ENCODE assay signal across 13 mouse cellular contexts in genomic region chr11:85799856-85800255, GRCm38 (mm10). TPM values are rescaled to one million over a fixed set of nuclear protein-coding genes. Genes with fewer than 3 reads are reported as not detected.
A peak's percentile ranks its signal among the peaks of the same experiment; 100 is the strongest.
DNase-seq lines count a peak whose midpoint lies in the region; ATAC-seq lines count a peak whose summit lies in the region.
"Had no signal": no experiment of that assay in that cellular context is flagged by ENCODE, and none has a peak within 500 bp of the region (broad histone marks: within the 10 kb centered on the region; RNA-seq: fewer than 3 reads in every experiment).

No protein-coding gene starts in this region.

- H3K4me3 ChIP-seq in heart, embryonic 15.5 days, result no peak overlapping the region
- no peak overlapping the region for H3K4me3 ChIP-seq in limb, embryonic 13.5 days
- H3K4me3 ChIP-seq in forebrain, embryonic 12.5 days (replicated peaks), result no peak overlapping the region

- no peak overlapping the region for H3K27ac ChIP-seq in heart, embryonic 15.5 days
- H3K27ac ChIP-seq in limb, embryonic 13.5 days, result no peak overlapping the region
- no peak overlapping the region for H3K27ac ChIP-seq in forebrain, embryonic 12.5 days

- H3K9me3 ChIP-seq in heart, embryonic 15.5 days (replicated peaks), result no peaks in the 10 kb centered on the region
- no peaks in the 10 kb centered on the region for H3K9me3 ChIP-seq in limb, embryonic 13.5 days
- no peaks in the 10 kb centered on the region for H3K9me3 ChIP-seq in forebrain, embryonic 12.5 days

- 11% methylated on average over 19 of the region's 19 CpGs for WGBS in heart, embryonic 15.5 days
- WGBS in limb, embryonic 13.5 days, result 7% methylated on average over 19 of the region's 19 CpGs
- 82% methylated on average over 19 of the region's 19 CpGs for WGBS in forebrain, embryonic 12.5 days

- peak overlapping the region; percentile 14 for H3K4me2 ChIP-seq in heart, embryonic 15.5 days
- peak overlapping the region; percentile 39; the same call in 1 of the 2 replicates for H3K4me2 ChIP-seq in limb, embryonic 13.5 days (replicated peaks)
- no peak overlapping the region for H3K4me2 ChIP-seq in forebrain, embryonic 12.5 days

- H3K9ac ChIP-seq in heart, embryonic 15.5 days, result no peak overlapping the region
- H3K9ac ChIP-seq in limb, embryonic 13.5 days, result no peak overlapping the region
- no peak overlapping the region for H3K9ac ChIP-seq in forebrain, embryonic 12.5 days

- peaks cover 51% of the 10 kb centered on the region for H3K4me1 ChIP-seq in heart, embryonic 15.5 days (replicated peaks)
- H3K4me1 ChIP-seq in limb, embryonic 13.5 days, result peaks cover 17% of the 10 kb centered on the region; the same call in 1 of the 2 replicates
- H3K4me1 ChIP-seq in forebrain, embryonic 12.5 days, result no peaks in the 10 kb centered on the region

- peaks cover 53% of the 10 kb centered on the region for H3K27me3 ChIP-seq in heart, embryonic 15.5 days
- H3K27me3 ChIP-seq in limb, embryonic 13.5 days, result peaks cover 75% of the 10 kb centered on the region
- 0 out of 2 replicates have a peak, but pooled peaks cover 3% of the 10 kb centered on the region for H3K27me3 ChIP-seq in forebrain, embryonic 12.5 days

- no peaks in the 10 kb centered on the region for H3K36me3 ChIP-seq in heart, embryonic 15.5 days
- 0 out of 2 replicates have a peak, but pooled peaks cover 3% of the 10 kb centered on the region for H3K36me3 ChIP-seq in limb, embryonic 13.5 days
- H3K36me3 ChIP-seq in forebrain, embryonic 12.5 days (replicated peaks), result no peaks in the 10 kb centered on the region

- peak; percentile 84 for ATAC-seq in heart, embryonic 15.5 days (replicated peaks; ENCODE audit: insufficient number of reproducible peaks, insufficient read depth, low FRiP score, low read depth)
- ATAC-seq in limb, embryonic 13.5 days (ENCODE audit: low FRiP score, low read depth), result no peak
- ATAC-seq in forebrain, embryonic 12.5 days (ENCODE audit: low FRiP score), result no peak

- peak; percentile 65 for DNase-seq in embryo, embryonic 10 days (ENCODE audit: low spot score)
- DNase-seq in embryo, embryonic 9.5 days (ENCODE audit: extremely low spot score), result no peak
- peak; percentile 39 for DNase-seq in embryo, embryonic 10.5 days (ENCODE audit: low spot score)
- DNase-seq in gastrocnemius, postnatal 10 days, result no peak
- DNase-seq in B cell, adult 2 months, result no peak
- DNase-seq: cerebellum, postnatal 25 days; gastrocnemius, postnatal 25 days had no signal

RNA-seq across cellular contexts. Expression of gene Tbx2, which starts 32.5 kb away (rescaled TPM):
- polyA plus RNA-seq in heart, embryonic 15.5 days (2015; fragmentation: Nextera tagmentation; extraction: Ambion mirVana), result 2.6 and 5.3 TPM in 2 replicates
- 5.0 and 5.1 TPM in 2 replicates for polyA plus RNA-seq in limb, embryonic 13.5 days (2015; fragmentation: Nextera tagmentation; extraction: Ambion mirVana)
- total RNA-seq in gastrocnemius, postnatal 10 days (2021), result 10 to 100 TPM; 11.0 to 14.3 TPM
- polyA plus RNA-seq in forebrain, embryonic 12.5 days (2016; fragmentation: Nextera tagmentation; extraction: Ambion mirVana), result 0.81 and 1.0 TPM in 2 replicates

RNA-seq across cellular contexts. Expression of gene Gm11444, which starts 50.3 kb away (rescaled TPM):
- not detected in 2 replicates for polyA plus RNA-seq in heart, embryonic 15.5 days (2015; fragmentation: Nextera tagmentation; extraction: Ambion mirVana)
- polyA plus RNA-seq in limb, embryonic 13.5 days (2015; fragmentation: Nextera tagmentation; extraction: Ambion mirVana), result 0.28 TPM in 1 of 2 replicates, not detected in the other
- not detected for total RNA-seq in gastrocnemius, postnatal 10 days (2021)
- polyA plus RNA-seq in forebrain, embryonic 12.5 days (2016; fragmentation: Nextera tagmentation; extraction: Ambion mirVana), result not detected in 2 replicates
- total RNA-seq: ES-E14; gastrocnemius, postnatal 25 days; left cerebral cortex, postnatal 36 days had no signal
- polyA plus RNA-seq: forebrain, embryonic 11.5 days had no signal

Comparison
In these comparisons a context has a peak if more than half of its experiments do, and no peak if none do; other contexts are left out.
1. DNase-seq: peak in embryo, embryonic 10 days (single experiment) and embryo, embryonic 10.5 days (single experiment); none in embryo, embryonic 9.5 days (single experiment), gastrocnemius, postnatal 10 days (single experiment) and B cell, adult 2 months (0 of 2).